Mouse (Mus musculus) heart, adult 18-20 months (tissue): ENCODE data around the gene Tmem184b. TPM values are rescaled to one million over a fixed set of nuclear protein-coding genes. Genes with fewer than 3 reads are reported as not detected.
A peak's percentile ranks its signal among the peaks of the same experiment; 100 is the strongest.

Experiments used
- DNase-seq, 2 experiments: peaks; one replicate each; pipeline ENCODE4 v3.0.0; 2021 to 2022; ENCODE audit warnings: mixed read lengths in 1 of 2
- total RNA-seq, 2 experiments: library from RNA; stranded (reverse); gene quantifications; 2 replicates each; pipeline ENCODE4 v1.2.3; 2021

Tmem184b gene
- total RNA-seq, 2 experiments from 2014 or later, result 34.8 to 36.7 TPM

DNA sequence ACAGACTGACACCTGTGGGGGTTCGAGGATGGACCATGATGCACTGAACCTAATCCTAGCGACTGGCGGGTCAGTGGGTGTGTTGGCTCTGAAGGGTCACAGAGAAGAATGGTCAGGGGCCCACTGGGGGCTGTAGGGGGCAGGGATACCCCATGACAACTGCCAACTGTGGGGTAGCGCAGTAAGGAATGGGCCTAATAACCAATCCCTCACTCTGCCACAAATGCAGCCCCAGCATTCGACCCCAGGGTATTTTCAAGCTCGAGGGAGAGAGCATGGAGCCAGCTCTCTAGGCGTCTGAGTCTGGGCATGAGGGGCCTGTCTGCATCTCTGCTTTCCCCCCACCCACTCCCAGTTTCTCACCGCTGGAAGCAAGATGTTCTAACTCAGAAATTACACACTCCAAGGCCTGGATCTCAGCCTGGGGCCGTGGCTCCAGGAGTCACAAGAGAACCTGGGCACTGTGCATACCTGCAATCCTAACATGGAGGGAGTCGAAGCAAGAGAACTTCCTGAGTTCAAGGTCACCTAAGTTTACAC is 27.2 kb upstream of the Tmem184b start:
- no peak for DNase-seq

DNA sequence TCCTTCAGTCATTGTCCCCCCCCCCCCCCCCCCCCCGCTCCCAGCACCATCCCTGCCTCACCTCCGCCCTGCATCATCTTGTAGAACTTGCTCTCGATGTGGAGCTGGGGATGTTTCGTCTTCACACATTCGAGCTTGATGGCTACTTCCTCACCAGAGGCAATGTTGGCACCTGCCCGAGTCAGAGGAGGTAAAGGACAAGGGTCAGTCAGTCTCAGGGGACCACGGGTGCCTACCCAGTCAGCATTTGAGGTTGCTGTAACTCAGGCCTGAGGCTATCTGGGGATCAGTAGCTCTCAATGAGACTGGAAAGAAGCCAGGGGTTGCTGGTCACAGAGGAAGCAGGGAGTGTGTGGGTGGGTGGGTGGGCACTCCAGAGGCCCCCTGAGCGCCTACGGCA is 26.6 kb upstream of the Tmem184b start:
- DNase-seq, result no peak

DNA sequence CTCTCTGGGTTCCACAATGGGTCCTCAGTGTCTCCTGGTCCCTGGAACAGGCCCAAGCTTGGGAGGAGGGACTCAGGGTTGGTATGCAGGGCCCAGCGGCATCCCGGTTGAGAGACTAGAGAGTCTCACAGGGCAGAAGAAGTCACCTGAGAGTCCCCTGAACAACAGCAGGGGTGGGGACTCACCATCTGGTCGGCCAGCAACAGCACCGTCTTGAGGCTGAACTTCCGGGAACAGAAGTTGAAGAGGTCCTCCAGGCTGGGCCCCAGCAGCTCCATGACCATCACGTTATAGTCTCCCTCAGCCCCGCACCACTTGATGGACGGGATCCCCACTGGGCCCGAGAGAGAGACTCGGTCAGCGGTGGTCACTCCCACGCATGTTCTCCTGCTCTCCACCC is 26.2 kb upstream of the Tmem184b start:
- DNase-seq, result no peak

DNA sequence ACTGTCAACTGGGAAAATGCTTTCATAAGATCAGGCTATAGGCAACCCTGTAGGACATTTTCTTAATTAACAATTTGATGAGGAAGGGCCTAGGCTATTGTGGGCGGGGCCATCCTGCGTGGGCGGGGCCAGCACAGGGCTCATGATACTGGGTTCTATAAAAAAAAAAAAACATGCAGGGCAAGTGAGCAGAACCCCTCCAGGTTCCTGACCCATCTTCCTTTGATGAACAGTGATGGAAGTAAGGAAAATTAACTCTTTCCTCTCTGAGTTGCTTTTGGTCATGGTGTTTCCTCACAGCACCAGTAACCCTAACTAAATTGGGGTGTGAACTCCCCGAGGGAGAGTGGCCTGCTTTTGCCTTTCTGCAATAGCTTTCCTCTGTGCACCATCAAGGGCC is 25.2 kb upstream of the Tmem184b start:
- no peak for DNase-seq

DNA sequence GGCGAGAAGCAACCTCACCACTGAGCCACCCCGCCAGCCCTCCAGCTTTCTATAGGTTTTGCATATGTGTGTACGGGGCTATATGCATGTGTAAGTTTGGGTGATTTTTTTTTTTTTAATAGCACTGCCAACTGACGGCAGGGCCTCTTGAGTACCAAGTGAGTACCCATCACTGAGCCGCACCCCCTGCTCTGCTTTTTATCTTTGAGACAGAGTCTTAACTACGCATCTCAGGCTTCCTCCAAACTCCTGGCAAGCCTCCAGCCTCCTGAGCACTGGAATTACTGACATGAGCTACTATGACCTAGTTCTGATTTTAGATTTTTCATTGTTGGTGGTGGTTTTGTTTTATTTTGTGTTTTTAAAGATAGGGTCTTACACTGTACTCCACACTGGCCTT is 24.1 kb upstream of the Tmem184b start:
- no peak for DNase-seq

DNA sequence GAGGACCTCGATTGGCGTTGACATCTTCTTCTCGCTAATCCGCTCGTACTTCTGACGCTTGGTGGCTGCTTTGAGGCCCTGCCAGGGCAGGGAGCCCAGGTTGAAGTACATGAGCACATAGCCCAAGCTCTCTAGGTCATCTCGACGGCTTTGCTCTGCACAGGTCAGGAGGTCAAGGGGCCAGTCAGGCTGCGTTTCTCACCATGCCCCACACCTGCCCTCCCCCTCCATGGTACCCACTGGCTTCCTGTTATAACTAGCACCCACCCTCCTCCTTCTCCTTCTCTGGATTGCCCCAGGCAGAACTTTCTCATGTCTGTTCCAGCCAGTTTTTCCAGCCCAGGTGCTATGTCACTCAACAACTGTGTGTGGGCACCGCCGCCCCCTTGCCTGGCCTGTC is 22.1 kb upstream of the Tmem184b start:
- no peak for DNase-seq

DNA sequence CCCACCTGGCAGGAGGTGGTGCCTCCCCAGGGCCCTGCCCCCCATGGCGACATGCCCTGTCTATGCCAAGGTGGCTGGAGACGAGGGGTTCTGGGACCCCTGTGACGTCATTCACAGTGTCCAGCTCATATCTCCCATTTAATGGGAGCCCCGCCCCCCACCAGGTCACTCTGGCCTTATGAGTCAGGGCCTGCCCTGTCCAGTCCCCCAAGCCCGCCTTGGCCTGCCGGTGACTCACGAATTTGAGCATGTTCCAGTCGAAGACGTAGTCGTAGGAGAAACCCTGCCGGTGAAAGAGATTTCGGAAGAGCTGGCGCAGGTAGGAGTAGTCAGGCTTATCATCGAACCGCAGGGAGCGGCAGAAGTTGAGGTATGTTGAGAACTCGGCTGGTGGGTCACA is 21.2 kb upstream of the Tmem184b start:
- no peak for DNase-seq

DNA sequence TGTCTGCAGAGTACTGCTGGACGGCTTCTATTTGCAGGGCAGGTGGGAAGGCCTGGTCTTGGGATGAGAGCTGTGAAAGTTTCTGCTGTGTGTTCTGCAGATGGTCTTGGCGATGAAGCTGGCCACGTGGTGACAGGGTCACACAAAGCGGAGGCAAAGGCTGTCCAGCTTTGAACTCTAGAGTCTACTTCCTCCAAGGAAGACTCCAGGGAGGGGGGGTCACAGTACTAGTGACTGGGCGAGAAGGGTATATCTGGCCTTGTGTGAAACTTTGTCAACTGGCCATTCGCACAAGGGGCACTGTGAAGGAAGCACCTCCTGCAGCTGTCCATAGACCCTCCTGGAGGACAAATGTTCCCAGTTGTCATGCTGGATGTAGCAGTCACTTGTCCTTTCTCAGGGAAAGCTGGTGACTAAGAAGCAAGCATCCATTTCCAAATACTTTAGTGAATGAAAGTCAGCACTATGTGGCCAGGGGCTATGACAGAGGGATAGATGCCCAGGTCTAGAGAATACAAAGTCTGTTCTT is 19.4 kb upstream of the Tmem184b start:
- no peak for DNase-seq

DNA sequence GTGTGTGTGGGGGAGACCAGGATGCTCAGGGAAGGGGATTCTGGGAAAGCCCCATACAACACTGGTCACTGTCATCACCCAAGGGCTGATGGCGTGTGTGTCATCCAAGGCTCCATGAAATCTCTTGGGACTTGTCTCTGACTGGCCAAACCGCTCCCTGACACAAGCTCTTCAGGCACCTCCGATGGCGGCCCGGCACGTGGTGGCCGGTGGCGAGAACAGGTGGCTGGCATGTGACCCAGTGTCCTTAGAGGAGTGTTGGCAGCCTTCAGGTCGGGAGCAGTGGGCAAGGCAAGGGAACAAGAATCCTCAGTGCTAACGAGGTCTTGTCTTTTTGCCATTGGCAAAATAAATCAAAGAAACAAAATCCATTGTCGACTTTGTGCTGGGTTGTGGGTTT is 15.3 kb upstream of the Tmem184b start:
- DNase-seq, result no peak

DNA sequence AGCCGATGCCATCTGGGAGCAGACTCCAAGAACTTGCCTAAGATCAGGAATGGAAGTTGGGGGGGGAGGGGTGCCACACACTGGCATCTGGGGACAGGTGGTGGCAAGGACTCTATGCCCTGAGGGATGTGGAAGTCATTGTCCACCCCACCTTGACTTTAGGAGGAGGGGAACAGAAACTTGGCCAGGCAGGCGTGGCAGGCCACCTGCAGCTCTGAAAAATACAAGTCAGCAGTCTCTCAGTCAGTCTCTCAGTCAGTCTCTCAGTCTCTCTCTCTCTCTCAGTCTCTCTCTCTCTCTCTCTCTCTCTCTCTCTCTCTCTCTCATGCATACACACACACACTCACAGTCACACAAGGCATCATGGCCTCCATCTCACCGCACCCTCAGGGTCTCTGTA is 14.9 kb upstream of the Tmem184b start:
- no peak for DNase-seq

DNA sequence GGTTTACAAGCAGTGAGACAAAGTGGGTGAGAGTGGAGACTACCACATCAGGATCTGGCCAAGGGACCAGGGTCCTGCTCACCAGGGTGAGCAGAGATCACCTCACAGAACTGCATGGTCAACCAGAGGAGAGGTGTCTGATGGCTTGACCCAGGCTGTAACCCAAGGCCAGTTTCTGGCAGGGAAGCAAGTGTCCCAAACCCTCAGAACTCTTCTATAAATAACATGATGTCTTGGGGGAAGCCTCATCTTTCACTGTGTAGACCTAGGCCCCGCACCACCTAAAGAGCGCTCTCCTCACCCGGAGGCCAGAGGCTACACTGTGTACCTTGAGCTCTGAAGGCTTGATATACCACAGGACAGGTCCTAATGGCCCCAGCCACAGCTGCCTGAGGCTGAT is 14.0 kb upstream of the Tmem184b start:
- no peak for DNase-seq

DNA sequence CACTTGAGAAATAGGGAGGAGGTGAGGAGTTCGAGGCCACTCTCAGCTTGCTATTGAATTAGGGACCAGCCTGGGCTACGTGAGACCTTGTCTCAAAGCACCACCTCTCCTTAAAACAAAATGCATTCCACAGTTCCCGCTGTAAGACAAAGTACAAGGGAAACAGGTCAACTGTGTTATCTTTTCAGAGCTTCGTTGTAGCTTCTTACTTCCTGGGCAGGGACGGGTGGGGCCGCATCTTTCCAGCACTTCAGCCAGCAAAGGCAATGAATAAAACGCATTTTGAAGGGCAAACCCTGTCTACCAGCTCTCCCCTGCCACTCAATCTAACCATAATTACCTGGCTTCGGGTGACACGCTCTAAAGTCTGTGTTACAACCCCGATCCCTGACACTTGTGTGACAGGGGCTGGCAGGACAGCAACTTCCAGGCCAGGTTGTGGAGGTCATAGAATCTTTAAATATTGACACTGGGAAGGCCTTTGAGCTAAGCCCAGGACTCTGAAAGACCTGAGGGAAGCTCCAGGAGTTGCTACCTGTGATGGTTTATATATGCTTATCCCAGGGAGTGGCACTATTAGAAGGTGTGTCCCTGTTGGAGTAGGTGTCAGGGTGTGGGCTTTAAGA is 13.2 kb upstream of the Tmem184b start:
- no peak for DNase-seq

DNA sequence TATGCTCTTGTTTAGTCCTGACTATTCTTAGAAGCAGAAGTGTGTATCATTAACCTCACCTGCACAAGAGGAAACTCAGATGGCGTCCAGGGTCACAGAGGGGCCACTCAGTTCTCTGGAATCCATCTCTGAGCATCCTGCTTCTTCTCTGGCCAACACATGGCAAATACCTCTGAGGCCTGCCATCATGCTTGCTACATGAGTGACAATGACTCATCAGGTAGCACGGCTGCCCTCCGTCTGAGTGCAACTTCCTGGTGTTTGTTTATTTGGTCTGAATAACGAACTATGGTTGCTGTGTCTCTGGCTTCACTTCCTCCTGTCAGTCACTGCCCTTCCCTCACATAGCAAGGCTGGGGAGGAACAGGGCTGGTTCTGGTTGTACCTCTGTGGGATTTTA is 11.1 kb upstream of the Tmem184b start:
- DNase-seq, result no peak

DNA sequence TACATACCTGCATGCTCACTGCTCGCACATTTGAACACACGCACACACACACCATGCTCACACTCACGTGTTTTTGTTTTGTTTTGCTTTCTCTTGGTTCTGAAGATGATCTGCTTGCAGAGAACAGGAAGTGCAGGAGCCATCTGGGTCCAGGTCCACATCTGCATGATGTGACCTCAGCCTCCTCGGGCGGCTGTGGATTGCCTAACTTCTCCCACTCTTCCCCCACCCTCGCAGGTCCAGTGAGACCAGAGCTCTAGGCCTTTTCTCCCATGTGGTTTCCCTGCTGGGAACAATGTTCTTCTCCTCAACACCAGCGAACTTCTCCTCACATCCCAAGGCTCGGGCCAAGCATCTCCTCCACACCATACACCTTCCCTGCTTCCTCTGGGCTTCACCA is 10.4 kb upstream of the Tmem184b start:
- peak in 1 of 2 experiments; percentile 74 for DNase-seq

DNA sequence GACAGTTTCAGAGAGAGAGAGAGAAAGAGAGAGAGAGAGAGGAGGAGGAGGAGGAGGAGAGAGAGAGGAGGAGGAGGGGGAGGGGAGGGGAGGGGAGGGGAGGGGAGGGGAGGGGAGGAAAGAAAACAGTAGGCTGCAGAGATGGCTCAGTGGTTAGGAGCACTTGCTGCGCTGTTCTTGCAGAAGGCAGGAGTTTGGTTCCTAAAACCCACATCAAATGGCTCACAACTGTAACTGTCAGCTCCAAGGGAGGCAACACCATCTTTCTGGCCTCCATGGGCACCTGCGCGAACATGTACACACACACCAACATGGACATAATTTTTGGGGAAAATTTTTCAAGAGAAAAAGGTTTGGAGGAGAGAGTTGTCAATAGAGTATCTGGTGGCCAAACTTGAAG is 9.8 kb upstream of the Tmem184b start:
- no peak for DNase-seq

DNA sequence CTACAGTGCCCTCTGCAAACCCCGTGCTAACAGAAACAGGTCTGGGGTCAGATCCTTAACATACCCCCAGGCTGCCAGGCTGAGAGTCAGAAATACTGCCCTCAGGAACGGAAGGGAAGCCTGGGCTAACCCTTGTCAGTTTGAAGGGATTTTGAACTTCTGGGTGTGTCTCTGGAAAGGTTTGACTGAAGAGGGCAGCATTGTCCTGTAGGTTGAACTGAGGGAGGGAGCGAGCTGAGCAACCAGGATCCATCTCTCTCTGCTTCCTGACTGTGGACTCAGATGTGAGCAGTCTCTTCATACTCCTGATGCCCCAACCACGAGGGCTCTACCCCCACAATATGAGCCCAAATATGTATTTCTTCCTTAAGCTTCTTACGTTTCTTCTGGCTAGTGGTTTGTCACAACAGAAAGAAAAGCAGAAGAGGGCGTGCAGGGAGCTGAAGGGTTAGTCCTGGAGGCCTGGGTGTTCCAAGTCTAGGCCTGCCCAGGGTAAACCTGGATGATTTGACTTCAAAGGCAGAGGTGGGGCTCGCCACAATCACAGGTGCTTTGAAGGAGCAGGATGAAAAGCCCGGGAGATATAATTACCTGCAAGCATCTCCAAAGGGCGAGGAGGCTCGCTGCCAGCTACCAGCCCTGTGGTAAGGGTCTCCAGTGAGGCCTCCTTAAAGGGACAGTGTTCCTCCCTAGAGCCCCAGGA is 8.1 kb upstream of the Tmem184b start:
- no peak for DNase-seq

DNA sequence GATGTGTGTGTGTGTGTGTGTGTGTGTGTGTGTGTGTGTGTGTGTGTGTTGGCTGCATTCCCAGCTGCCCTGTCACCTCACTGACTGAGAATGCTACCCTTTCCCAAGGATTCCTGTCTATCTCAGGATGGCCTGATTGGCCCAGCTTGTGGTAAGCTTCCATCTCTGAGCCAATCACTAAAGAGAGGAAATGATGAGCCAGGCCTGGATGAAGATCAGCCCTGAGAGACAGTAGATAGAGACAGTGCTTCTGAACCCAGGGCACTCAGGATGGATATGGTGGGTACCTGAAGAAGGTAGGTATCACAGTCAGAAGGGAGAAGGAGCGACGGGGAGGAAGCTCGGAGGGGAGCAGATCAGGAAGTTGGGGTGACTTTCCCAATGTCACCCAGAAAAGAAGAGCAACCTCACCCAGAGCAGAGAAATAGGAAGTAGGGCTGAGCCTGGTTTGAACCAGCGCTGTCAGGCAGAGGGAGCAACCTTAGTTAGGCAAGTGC is 5.8 kb upstream of the Tmem184b start:
- no peak for DNase-seq

DNA sequence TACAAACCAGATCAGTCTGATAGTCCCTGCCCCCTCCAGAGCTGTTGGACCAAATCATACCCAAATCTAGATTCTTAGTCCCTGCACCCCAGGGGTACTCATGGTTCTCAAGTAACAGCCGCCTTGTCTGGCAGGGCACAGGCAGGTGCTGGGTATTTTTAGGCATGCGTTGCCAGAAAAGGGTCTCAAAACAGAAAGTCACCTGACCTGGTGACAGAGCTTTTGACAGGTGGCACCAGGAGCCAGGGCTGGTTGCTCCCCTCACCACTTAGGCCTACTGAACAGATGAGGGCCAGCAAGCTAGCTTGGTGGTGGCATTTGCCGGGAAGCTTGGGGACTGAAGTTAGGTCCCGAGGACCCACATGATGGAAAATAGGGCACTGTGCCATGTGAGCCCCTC is 3.2 kb upstream of the Tmem184b start:
- DNase-seq, result no peak

DNA sequence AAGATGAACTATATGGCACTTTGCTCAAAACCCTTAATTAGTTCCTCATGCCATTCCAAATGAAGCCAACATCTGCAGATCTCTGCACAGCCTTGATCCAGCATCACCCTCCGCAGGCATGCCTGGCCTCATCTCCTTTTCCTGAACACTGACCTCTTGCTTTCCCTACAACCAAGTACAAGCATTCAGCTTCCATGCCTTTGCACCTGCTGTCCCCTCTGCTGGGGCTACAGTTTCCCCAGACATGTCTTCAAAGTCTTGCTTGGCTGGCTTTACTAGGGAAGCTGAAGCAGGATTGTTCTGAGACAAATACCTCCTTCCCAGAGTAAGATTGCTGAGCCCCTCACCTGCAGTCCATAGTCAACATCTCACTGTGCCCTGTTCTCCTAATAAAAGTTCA is 908 bp upstream of the Tmem184b start:
- DNase-seq, result no peak

DNA sequence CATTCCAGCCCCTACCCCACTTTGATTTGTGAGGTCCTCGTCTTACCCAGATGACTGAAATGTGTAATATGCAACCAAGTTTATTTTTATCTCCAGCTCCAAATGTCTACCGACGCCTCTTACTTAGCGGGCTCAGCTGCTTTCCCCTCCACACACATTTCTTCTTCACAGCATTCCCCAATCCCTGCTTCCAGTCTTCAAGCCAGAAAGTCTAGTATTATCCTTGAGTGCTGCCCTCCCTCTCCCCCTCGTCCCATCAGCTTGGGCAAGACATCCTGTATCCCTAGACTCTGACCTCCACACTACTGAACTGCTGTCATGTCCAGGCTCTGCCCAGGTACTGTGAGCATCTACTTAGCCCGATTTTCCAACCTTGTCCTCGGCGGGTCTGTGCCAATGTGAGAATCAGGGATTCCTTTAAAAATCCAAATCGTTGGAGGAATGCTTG is 418 bp upstream of the Tmem184b start:
- no peak for DNase-seq

DNA sequence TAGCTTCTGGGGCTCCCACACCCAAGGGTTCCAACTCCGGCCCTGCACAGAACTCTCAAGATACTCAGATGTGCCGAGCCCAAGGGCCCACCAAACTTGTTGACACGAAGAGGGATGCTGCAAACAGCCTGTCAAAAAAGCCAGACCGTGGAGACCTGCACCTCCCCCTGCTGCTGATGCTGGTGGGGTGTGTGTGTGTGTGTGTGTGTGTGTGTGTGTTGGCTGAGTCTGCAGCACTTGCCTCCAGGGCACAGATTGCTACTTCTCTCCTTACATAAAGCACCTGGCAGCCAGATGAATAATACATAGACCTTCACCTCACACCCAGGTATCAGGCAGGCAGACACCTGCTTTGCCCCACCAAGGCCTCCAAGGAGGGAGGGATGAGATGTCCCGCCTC is 1.2 kb downstream of the Tmem184b start:
- DNase-seq, result peak in 1 of 2 experiments; percentile 41

DNA sequence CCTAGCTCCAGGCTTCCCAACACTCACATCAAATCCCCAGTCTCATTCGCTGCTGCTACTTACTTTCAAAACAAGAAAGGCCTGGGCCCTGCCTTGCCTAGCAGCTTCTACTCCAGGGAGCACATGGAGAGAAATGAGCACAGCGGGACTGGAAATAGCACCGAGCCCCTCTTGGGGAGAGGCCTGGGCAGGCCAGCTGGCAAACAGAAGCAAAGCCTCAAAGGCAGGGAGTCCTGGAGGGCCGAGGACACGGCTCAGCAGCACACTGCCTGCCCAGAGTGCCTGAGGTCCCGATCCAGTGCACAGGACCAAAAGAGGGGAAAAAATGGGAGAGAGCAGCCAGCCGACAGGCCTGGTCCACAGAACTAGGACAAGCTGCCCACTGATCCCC is 2.4 kb downstream of the Tmem184b start:
- peak; percentile 58 to 72 for DNase-seq

DNA sequence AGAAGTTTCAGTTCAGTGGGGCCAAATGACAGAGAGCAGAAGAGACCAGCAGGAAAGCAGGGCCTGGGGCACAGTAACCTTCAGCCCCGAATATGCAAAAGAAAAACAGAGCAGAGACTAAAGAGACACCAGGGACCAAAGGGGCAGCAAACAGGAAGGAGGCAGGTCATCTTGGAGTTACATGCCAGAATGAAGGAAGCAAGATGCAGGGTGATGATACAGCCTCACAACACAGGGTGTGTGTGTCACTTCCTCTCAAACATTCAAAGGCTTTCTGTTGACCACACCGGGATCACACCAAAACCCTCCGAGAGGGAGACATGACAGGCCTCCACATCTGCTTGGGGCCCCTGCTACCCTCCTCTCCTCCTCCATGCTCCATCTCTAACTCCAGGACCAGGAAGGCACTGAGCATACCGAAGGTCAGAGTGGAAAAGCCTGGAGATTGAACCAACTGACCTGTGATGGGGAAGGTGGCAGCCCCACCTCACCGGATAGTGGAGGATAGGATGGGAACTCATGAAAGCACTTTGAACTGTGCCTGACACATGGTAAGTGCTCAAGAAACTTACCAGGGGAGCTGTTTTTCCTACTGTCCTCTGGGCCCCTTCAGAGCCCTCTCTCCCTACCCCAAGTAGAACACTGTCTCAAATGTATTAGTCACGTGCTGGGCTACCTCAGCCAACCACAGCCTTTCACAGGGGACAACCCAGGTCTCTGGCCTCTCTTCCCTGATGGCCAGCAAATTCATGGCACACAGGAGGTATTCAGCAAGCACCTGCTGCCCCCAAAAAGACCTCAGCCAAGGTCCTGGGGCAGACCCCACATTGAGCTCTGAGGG is 3.0 kb downstream of the Tmem184b start:
- peak in 1 of 2 experiments; percentile 37 for DNase-seq
